8 mouse cellular contexts compared by ENCODE assay signal in the genomic region with DNA sequence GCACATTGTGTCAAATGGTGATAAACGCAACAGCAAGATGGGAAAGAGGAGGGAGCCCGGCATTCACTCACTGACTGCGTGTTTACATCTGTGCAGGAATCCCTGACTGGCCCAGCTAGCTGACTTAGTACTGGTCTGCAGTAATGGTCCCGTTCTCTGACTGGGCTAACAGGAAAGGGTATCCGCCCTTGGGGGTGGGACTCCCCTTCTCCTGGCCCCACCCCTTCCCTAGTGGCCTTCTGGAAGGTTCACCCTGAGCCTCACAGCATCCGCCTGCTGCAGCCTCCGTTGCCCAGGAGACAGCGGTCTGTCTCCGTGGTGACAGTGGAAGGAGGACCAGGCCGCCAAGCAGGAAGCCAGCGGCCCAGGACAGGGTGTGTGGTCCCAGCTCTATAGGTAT. TPM values are rescaled to one million over a fixed set of nuclear protein-coding genes. Genes with fewer than 3 reads are reported as not detected.
DNase-seq lines count a peak whose midpoint lies in the region; ATAC-seq lines count a peak whose summit lies in the region.
"Had no signal": no experiment of that assay in that cellular context is flagged by ENCODE, and none has a peak within 500 bp of the region (broad histone marks: within the 10 kb centered on the region; RNA-seq: fewer than 3 reads in every experiment).

No protein-coding gene starts in this region.

- no peak overlapping the region for H3K9ac ChIP-seq in forebrain, embryonic 11.5 days (ENCODE audit: low read length)
- H3K9ac ChIP-seq in midbrain, embryonic 12.5 days (replicated peaks), result no peak overlapping the region

- WGBS in forebrain, embryonic 11.5 days, result 6% methylated on average over 11 of the region's 11 CpGs
- WGBS in midbrain, embryonic 12.5 days, result 6% methylated on average over 11 of the region's 11 CpGs
- WGBS in heart, embryonic 10.5 days, result 16% methylated on average over 11 of the region's 11 CpGs

- peak; percentile 43; the same call in 1 of the 2 replicates for ATAC-seq in forebrain, embryonic 11.5 days (replicated peaks; ENCODE audit: low FRiP score)
- ATAC-seq in midbrain, embryonic 12.5 days (ENCODE audit: low FRiP score, low read depth), result peak; percentile 25; the same call in 1 of the 2 replicates

- H3K9me3 ChIP-seq in forebrain, embryonic 11.5 days (ENCODE audit: control insufficient read depth, low read length), result no peaks in the 10 kb centered on the region
- no peaks in the 10 kb centered on the region for H3K9me3 ChIP-seq in midbrain, embryonic 12.5 days
- no peaks in the 10 kb centered on the region for H3K9me3 ChIP-seq in heart, embryonic 10.5 days

- H3K27ac ChIP-seq in forebrain, embryonic 11.5 days (ENCODE audit: low read depth, low read length), result no peak overlapping the region
- H3K27ac ChIP-seq in midbrain, embryonic 12.5 days (replicated peaks), result no peak overlapping the region
- no peak overlapping the region for H3K27ac ChIP-seq in heart, embryonic 10.5 days

- H3K27me3 ChIP-seq in forebrain, embryonic 11.5 days (ENCODE audit: control insufficient read depth, insufficient read depth, low read length), result no peaks in the 10 kb centered on the region
- H3K27me3 ChIP-seq in midbrain, embryonic 12.5 days, result peaks cover 23% of the 10 kb centered on the region
- H3K27me3 ChIP-seq in heart, embryonic 10.5 days (ENCODE audit: insufficient read depth, poor library complexity, severe bottlenecking), result peaks cover 52% of the 10 kb centered on the region

- DNase-seq in testis, postnatal 10 days (ENCODE audit: low spot score), result peak; percentile 51
- no peak for DNase-seq in testis, postnatal 14 days (ENCODE audit: low spot score)
- no peak for DNase-seq in forebrain, embryonic 11.5 days (ENCODE audit: low spot score)
- DNase-seq in adrenal gland, postnatal 14 days, result no peak
- DNase-seq in heart, embryonic 10.5 days (ENCODE audit: low spot score), result no peak
- no peak for DNase-seq in T-cell, adult 2 months (ENCODE audit: low spot score)
- DNase-seq: lung, postnatal 4 days had no signal

- no peaks in the 10 kb centered on the region for H3K36me3 ChIP-seq in forebrain, embryonic 11.5 days (ENCODE audit: control insufficient read depth, insufficient read depth, low read length)
- peaks cover 6% of the 10 kb centered on the region; the same call in 1 of the 2 replicates for H3K36me3 ChIP-seq in midbrain, embryonic 12.5 days
- H3K36me3 ChIP-seq in heart, embryonic 10.5 days, result no peaks in the 10 kb centered on the region

- H3K4me2 ChIP-seq in forebrain, embryonic 11.5 days (ENCODE audit: low read depth, low read length, severe bottlenecking), result no peak overlapping the region
- H3K4me2 ChIP-seq in midbrain, embryonic 12.5 days (replicated peaks), result peak overlapping the region; percentile 17; the same call in 1 of the 2 replicates

- H3K4me3 ChIP-seq in forebrain, embryonic 11.5 days (ENCODE audit: low read depth, low read length), result no peak overlapping the region
- H3K4me3 ChIP-seq in midbrain, embryonic 12.5 days, result no peak overlapping the region
- H3K4me3 ChIP-seq in heart, embryonic 10.5 days, result no peak overlapping the region

- peaks cover 14% of the 10 kb centered on the region for H3K4me1 ChIP-seq in forebrain, embryonic 11.5 days (replicated peaks; ENCODE audit: control insufficient read depth, insufficient read depth, low read length)
- peaks cover 32% of the 10 kb centered on the region for H3K4me1 ChIP-seq in midbrain, embryonic 12.5 days
- peaks cover 13% of the 10 kb centered on the region for H3K4me1 ChIP-seq in heart, embryonic 10.5 days

RNA-seq across cellular contexts. Expression of gene Mmp17, which starts 6.9 kb away (rescaled TPM):
- 6.5 and 8.4 TPM in 2 replicates for polyA plus RNA-seq in forebrain, embryonic 11.5 days (2014; fragmentation: Nextera tagmentation; extraction: Ambion mirVana)
- 8.9 and 9.4 TPM in 2 replicates for polyA plus RNA-seq in midbrain, embryonic 12.5 days (2016; fragmentation: Nextera tagmentation; extraction: Ambion mirVana)
- 1.2 and 1.7 TPM in 2 replicates for total RNA-seq in adrenal gland, postnatal 14 days (2021)
- 0.71 and 1.3 TPM in 2 replicates for polyA plus RNA-seq in heart, embryonic 10.5 days (2016; fragmentation: Nextera tagmentation; extraction: Ambion mirVana)
